Comparison of ENCODE assay signal across 28 mouse cellular contexts in the genomic region with DNA sequence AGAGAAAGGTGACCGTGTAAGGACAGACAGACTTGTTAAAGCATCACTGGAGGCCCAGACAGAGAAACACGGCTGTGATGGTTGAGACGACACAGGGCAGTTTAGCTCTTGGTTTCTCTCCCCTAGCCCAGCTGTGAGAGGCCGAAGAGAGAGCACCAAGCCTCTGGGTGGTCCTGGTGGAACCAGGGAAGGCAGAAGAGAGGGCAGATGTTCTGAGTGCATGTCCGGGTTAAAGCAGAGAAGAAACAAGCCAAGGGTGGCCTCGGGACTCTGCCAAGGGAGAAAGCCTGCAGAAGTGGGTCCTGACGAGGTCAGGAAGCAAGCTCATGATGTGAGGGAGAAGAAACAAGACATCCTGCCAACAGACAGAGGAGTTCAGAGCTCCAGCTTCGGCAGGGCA. TPM values are rescaled to one million over a fixed set of nuclear protein-coding genes. Genes with fewer than 3 reads are reported as not detected.
"Had no signal": no experiment of that assay in that cellular context is flagged by ENCODE, and none has a peak within 500 bp of the region (broad histone marks: within the 10 kb centered on the region; RNA-seq: fewer than 3 reads in every experiment).

No protein-coding gene starts in this region.

- ATAC-seq: forebrain, postnatal 0 days; hindbrain, embryonic 16.5 days; inflammation-experienced regulatory T-cells, adult 6 months; intestine, embryonic 15.5 days; intestine, postnatal 0 days had no signal

- H3K4me2 ChIP-seq: heart, embryonic 11.5 days; heart, embryonic 13.5 days; heart, embryonic 15.5 days; hindbrain, embryonic 12.5 days; hindbrain, embryonic 14.5 days; intestine, embryonic 15.5 days; kidney, embryonic 15.5 days; limb, embryonic 12.5 days; liver, embryonic 11.5 days; liver, embryonic 13.5 days had no signal

- H3K27me3 ChIP-seq: heart, embryonic 13.5 days; heart, embryonic 15.5 days; hindbrain, embryonic 12.5 days; intestine, embryonic 15.5 days; kidney, embryonic 15.5 days; limb, embryonic 12.5 days; liver, embryonic 13.5 days had no signal

- H3K4me3 ChIP-seq: heart, adult 2 months; heart, embryonic 13.5 days; heart, embryonic 15.5 days; hindbrain, embryonic 10.5 days; hindbrain, embryonic 12.5 days; intestine, embryonic 15.5 days; kidney, embryonic 15.5 days; layer of hippocampus, adult 2 months; left cerebral cortex, adult 2 months; limb, embryonic 10.5 days; limb, embryonic 12.5 days; liver, embryonic 13.5 days had no signal

- H3K4me1 ChIP-seq: heart, embryonic 13.5 days; heart, embryonic 15.5 days; hindbrain, embryonic 10.5 days; hindbrain, embryonic 12.5 days; intestine, embryonic 15.5 days; kidney, embryonic 15.5 days; liver, embryonic 13.5 days had no signal

- H3K9ac ChIP-seq: forebrain, postnatal 0 days; heart, embryonic 13.5 days; heart, embryonic 15.5 days; hindbrain, embryonic 12.5 days; hindbrain, embryonic 14.5 days; intestine, embryonic 15.5 days; kidney, embryonic 15.5 days; limb, embryonic 12.5 days; liver, embryonic 13.5 days had no signal

- H3K27ac ChIP-seq: heart, adult 2 months; heart, embryonic 13.5 days; heart, embryonic 15.5 days; hindbrain, embryonic 10.5 days; hindbrain, embryonic 12.5 days; hindbrain, embryonic 14.5 days; intestine, embryonic 15.5 days; kidney, embryonic 15.5 days; kidney, postnatal 0 days; layer of hippocampus, adult 2 months; left cerebral cortex, adult 2 months; limb, embryonic 10.5 days; limb, embryonic 12.5 days; liver, embryonic 13.5 days had no signal

- H3K9me3 ChIP-seq: heart, embryonic 13.5 days; heart, embryonic 15.5 days; hindbrain, embryonic 10.5 days; hindbrain, embryonic 12.5 days; intestine, embryonic 15.5 days; kidney, embryonic 15.5 days; limb, embryonic 10.5 days; limb, embryonic 12.5 days; liver, embryonic 13.5 days had no signal

- DNase-seq: forebrain, postnatal 0 days; gastrocnemius, postnatal 25 days; heart, adult 2 months; heart, postnatal 14 days; heart, postnatal 36 days; kidney, adult 18-20 months; kidney, adult 9 months; kidney, postnatal 25 days; kidney, postnatal 4 days; liver, embryonic 13.5 days had no signal

- H3K36me3 ChIP-seq: heart, embryonic 13.5 days; heart, embryonic 15.5 days; hindbrain, embryonic 10.5 days; hindbrain, embryonic 12.5 days; intestine, embryonic 15.5 days; kidney, embryonic 15.5 days; limb, embryonic 10.5 days; limb, embryonic 12.5 days; liver, embryonic 13.5 days had no signal

RNA-seq across cellular contexts. Expression of gene Fndc1, which starts 31.5 kb away (rescaled TPM):
- total RNA-seq: granulocyte monocyte progenitor cell, adult 5-6 weeks had no signal
- polyA plus RNA-seq: inflammation-experienced regulatory T-cells, adult 6 months had no signal
